8 mouse cellular contexts compared by ENCODE assay signal in genomic region chr12:100527753-100528152, GRCm38 (mm10). TPM values are rescaled to one million over a fixed set of nuclear protein-coding genes. Genes with fewer than 3 reads are reported as not detected.
DNase-seq lines count a peak whose midpoint lies in the region; ATAC-seq and TF ChIP-seq lines count a peak whose summit lies in the region.

No protein-coding gene starts in this region.

- no peaks in the 10 kb centered on the region for H3K27me3 ChIP-seq in heart, adult 2 months (ENCODE audit: control insufficient read depth, insufficient read depth, low read length)

- no peaks in the 10 kb centered on the region; the same call in 1 of the 2 replicates for H3K36me3 ChIP-seq in heart, adult 2 months (ENCODE audit: control insufficient read depth, insufficient read depth, low read length)

- intact Hi-C loops in heart, adult 2 months (cut with DNase I) = loop anchor here (5.0 kb wide), 1 partner anchor 325 kb away; no protein-coding TSS in a partner anchor
- intact Hi-C loops in left cerebral cortex, postnatal 4 days (cut with DNase I) = no loop called here

- peaks cover 24% of the 10 kb centered on the region for H3K4me1 ChIP-seq in heart, adult 2 months (ENCODE audit: control insufficient read depth, insufficient read depth, low read length)

- ATAC-seq in CD4-positive, CD25-positive, alpha-beta regulatory T cell, adult 4 months = no peak

- WGBS in heart, adult 2 months = 10% methylated on average over 9 of the region's 9 CpGs

- DNase-seq in CD4-positive, CD25-positive, alpha-beta regulatory T cell, adult 2 months (ENCODE audit: low read depth, low spot score) = peak; percentile 29
- DNase-seq in embryo, embryonic 9.5 days (ENCODE audit: extremely low spot score) = peak; percentile 82
- DNase-seq in heart, adult 2 months = peak; percentile 78 to 86
- DNase-seq in kidney, adult 18-20 months = peak; percentile 70
- peak; percentile 80 for DNase-seq in left cerebral cortex, postnatal 4 days
- DNase-seq in mesoderm, embryonic 11.5 days (ENCODE audit: low read depth, low spot score) = peak; percentile 91
- DNase-seq in right cerebral cortex, postnatal 4 days = peak; percentile 57

- peak overlapping the region; percentile 31; the same call in 1 of the 2 replicates for H3K4me3 ChIP-seq in heart, adult 2 months

- H3K9ac ChIP-seq in heart, adult 2 months (ENCODE audit: low read depth, low read length) = no peak overlapping the region

- peak overlapping the region; percentile 79 for H3K27ac ChIP-seq in heart, adult 2 months

- TF ChIP-seq EP300 in heart, adult 2 months (IDR thresholded peaks at IDR 0.05; ENCODE audit: insufficient read depth, low read depth, low read length) = no peak

- no peak for TF ChIP-seq POLR2A in heart, adult 2 months (IDR thresholded peaks at IDR 0.05; ENCODE audit: insufficient read depth, low read depth, low read length)

- TF ChIP-seq CTCF in heart, adult 2 months (IDR thresholded peaks at IDR 0.05) = no peak

- no peaks in the 10 kb centered on the region for H3K79me2 ChIP-seq in heart, adult 2 months (replicated peaks; ENCODE audit: control insufficient read depth, insufficient read depth, low read length)

RNA-seq across cellular contexts. Expression of gene Ttc7b, which starts 7.1 kb away (rescaled TPM):
- polyA plus RNA-seq in CD4-positive, CD25-positive, alpha-beta regulatory T cell, adult 4 months (2017; shearing (Covaris generic)) = 1 to 10 TPM; 3.4 to 5.1 TPM
- total RNA-seq in heart, adult 2 months (2021) = 10 to 100 TPM; 71.6 to 82.0 TPM
- 84.4 and 113 TPM in 2 replicates for polyA plus RNA-seq in heart, adult 2 months (2012; rRNA removed)
- total RNA-seq in left cerebral cortex, postnatal 4 days (2021) = 10 to 100 TPM; 78.9 to 85.6 TPM

Comparison
In these comparisons a context has a peak if more than half of its experiments do, and no peak if none do; other contexts are left out.
1. DNase-seq: peak in every context shown above with its lines; median percentile 91 in mesoderm, embryonic 11.5 days; 82 in embryo, embryonic 9.5 days; 82 in heart, adult 2 months; 80 in left cerebral cortex, postnatal 4 days; 70 in kidney, adult 18-20 months; 57 in right cerebral cortex, postnatal 4 days; 29 in CD4-positive, CD25-positive, alpha-beta regulatory T cell, adult 2 months.